ENCODE assay signal across 8 mouse cellular contexts in the genomic region with DNA sequence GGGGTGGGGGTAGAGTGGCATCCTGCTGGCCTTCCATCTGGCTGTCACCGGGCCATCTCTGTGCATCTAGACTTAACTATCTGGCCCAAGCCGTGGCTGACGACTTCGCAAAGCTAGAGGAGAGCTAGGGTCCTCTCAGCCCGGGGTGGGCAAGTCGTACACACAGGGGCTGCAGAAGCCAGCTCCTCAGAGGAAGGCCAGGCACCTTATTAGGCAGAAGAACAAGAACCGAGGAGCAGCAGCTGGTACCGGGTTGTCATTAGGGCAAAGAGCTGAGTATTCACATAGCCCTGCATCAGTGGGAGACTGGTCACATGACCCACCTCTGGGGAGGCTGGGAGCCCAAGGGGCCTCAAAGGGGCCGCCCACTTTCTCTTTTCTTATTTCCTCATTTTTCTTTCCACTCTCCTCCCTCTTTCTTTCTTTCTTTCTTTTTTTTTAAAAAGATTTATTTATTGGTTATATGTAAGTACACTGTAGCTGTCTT. TPM values are rescaled to one million over a fixed set of nuclear protein-coding genes. Genes with fewer than 3 reads are reported as not detected.
DNase-seq lines count a peak whose midpoint lies in the region; ATAC-seq lines count a peak whose summit lies in the region.

No protein-coding gene starts in this region.

- H3K4me1 ChIP-seq in liver, embryonic 11.5 days (replicated peaks; ENCODE audit: control insufficient read depth, insufficient read depth, low read length) = peaks cover 5% of the 10 kb centered on the region; the same call in 1 of the 2 replicates
- H3K4me1 ChIP-seq in embryonic facial prominence, embryonic 14.5 days (ENCODE audit: control insufficient read depth, insufficient read depth, low read length) = no peaks in the 10 kb centered on the region
- peaks cover 8% of the 10 kb centered on the region; the same call in 1 of the 2 replicates for H3K4me1 ChIP-seq in intestine, embryonic 16.5 days (ENCODE audit: control insufficient read depth, insufficient read depth, low read length)
- peaks cover 17% of the 10 kb centered on the region for H3K4me1 ChIP-seq in neural tube, embryonic 15.5 days

- H3K36me3 ChIP-seq in liver, embryonic 11.5 days (ENCODE audit: control insufficient read depth, insufficient read depth, low read length) = no peaks in the 10 kb centered on the region
- H3K36me3 ChIP-seq in embryonic facial prominence, embryonic 14.5 days (ENCODE audit: control insufficient read depth, insufficient read depth, low read length) = no peaks in the 10 kb centered on the region
- no peaks in the 10 kb centered on the region for H3K36me3 ChIP-seq in intestine, embryonic 16.5 days (ENCODE audit: control insufficient read depth, insufficient read depth, low read length)
- no peaks in the 10 kb centered on the region for H3K36me3 ChIP-seq in neural tube, embryonic 15.5 days

- H3K9me3 ChIP-seq in liver, embryonic 11.5 days (ENCODE audit: control insufficient read depth, low read length) = no peaks in the 10 kb centered on the region
- H3K9me3 ChIP-seq in embryonic facial prominence, embryonic 14.5 days (ENCODE audit: control insufficient read depth, low read length) = no peaks in the 10 kb centered on the region
- no peaks in the 10 kb centered on the region for H3K9me3 ChIP-seq in intestine, embryonic 16.5 days (ENCODE audit: control insufficient read depth, low read length)
- no peaks in the 10 kb centered on the region for H3K9me3 ChIP-seq in neural tube, embryonic 15.5 days (replicated peaks)

- ATAC-seq in liver, embryonic 11.5 days (replicated peaks; ENCODE audit: low FRiP score) = no peak
- peak; percentile 45; the same call in 1 of the 2 replicates for ATAC-seq in embryonic facial prominence, embryonic 14.5 days (ENCODE audit: low read depth)
- 0 out of 2 replicates have a peak, but pooled peaks have one; percentile 21 for ATAC-seq in intestine, embryonic 16.5 days
- peak; percentile 25; the same call in 1 of the 2 replicates for ATAC-seq in neural tube, embryonic 15.5 days (ENCODE audit: low FRiP score)

- no peak for DNase-seq in liver, embryonic 11.5 days (ENCODE audit: low spot score)
- DNase-seq in liver = no peak
- DNase-seq in embryonic facial prominence, embryonic 14.5 days (ENCODE audit: low spot score) = peak; percentile 23
- DNase-seq in urinary bladder, adult 18-20 months (ENCODE audit: low spot score in 2 of 2) = no peak
- DNase-seq in adipocyte (ENCODE audit: low spot score) = no peak
- DNase-seq in right cerebral cortex, postnatal 4 days = no peak

- H3K9ac ChIP-seq in liver, embryonic 11.5 days (ENCODE audit: low read depth, low read length) = no peak overlapping the region
- peak overlapping the region; percentile 12; the same call in 1 of the 2 replicates for H3K9ac ChIP-seq in embryonic facial prominence, embryonic 14.5 days (ENCODE audit: low read depth, low read length)
- H3K9ac ChIP-seq in intestine, embryonic 16.5 days (ENCODE audit: low read depth, low read length) = no peak overlapping the region; the same call in 1 of the 2 replicates
- H3K9ac ChIP-seq in neural tube, embryonic 15.5 days (replicated peaks) = 0 out of 2 replicates have a peak overlapping the region, but pooled peaks have one; percentile 23

- H3K4me3 ChIP-seq in liver, embryonic 11.5 days (ENCODE audit: low read depth, low read length) = no peak overlapping the region
- H3K4me3 ChIP-seq in embryonic facial prominence, embryonic 14.5 days (ENCODE audit: low read depth, low read length) = 0 out of 2 replicates have a peak overlapping the region, but pooled peaks have one; percentile 4
- peak overlapping the region; percentile 9 for H3K4me3 ChIP-seq in intestine, embryonic 16.5 days (ENCODE audit: low read length)
- no peak overlapping the region for H3K4me3 ChIP-seq in neural tube, embryonic 15.5 days (replicated peaks)

- H3K27ac ChIP-seq in liver, embryonic 11.5 days (ENCODE audit: low read depth, low read length) = no peak overlapping the region; the same call in 1 of the 2 replicates
- H3K27ac ChIP-seq in embryonic facial prominence, embryonic 14.5 days (replicated peaks; ENCODE audit: low read depth, low read length) = no peak overlapping the region
- H3K27ac ChIP-seq in intestine, embryonic 16.5 days (ENCODE audit: low read length) = no peak overlapping the region
- H3K27ac ChIP-seq in neural tube, embryonic 15.5 days (replicated peaks) = peak overlapping the region; percentile 80

- 0 out of 2 replicates have a peak, but pooled peaks cover 3% of the 10 kb centered on the region for H3K27me3 ChIP-seq in liver, embryonic 11.5 days (replicated peaks; ENCODE audit: control insufficient read depth, insufficient read depth, low read length)
- H3K27me3 ChIP-seq in embryonic facial prominence, embryonic 14.5 days (replicated peaks; ENCODE audit: control insufficient read depth, insufficient read depth, low read length) = no peaks in the 10 kb centered on the region
- H3K27me3 ChIP-seq in intestine, embryonic 16.5 days (replicated peaks; ENCODE audit: control insufficient read depth, insufficient read depth, low read length) = no peaks in the 10 kb centered on the region
- H3K27me3 ChIP-seq in neural tube, embryonic 15.5 days (replicated peaks) = no peaks in the 10 kb centered on the region

- H3K4me2 ChIP-seq in liver, embryonic 11.5 days = peak overlapping the region; percentile 45
- H3K4me2 ChIP-seq in embryonic facial prominence, embryonic 14.5 days (ENCODE audit: low read depth, low read length) = peak overlapping the region; percentile 41
- H3K4me2 ChIP-seq in intestine, embryonic 16.5 days (ENCODE audit: low read depth, low read length) = peak overlapping the region; percentile 33
- peak overlapping the region; percentile 48 for H3K4me2 ChIP-seq in neural tube, embryonic 15.5 days

- 11% methylated on average over 9 of the region's 9 CpGs for WGBS in liver, embryonic 11.5 days
- WGBS in embryonic facial prominence, embryonic 14.5 days = 14% methylated on average over 5 of the region's 9 CpGs
- WGBS in intestine, embryonic 16.5 days = 9% methylated on average over 9 of the region's 9 CpGs
- WGBS in neural tube, embryonic 15.5 days = 8% methylated on average over 9 of the region's 9 CpGs

RNA-seq across cellular contexts. Expression of gene Jph3, which starts 30.8 kb away (rescaled TPM):
- 0.49 and 0.64 TPM in 2 replicates for polyA plus RNA-seq in liver, embryonic 11.5 days (2014; fragmentation: Nextera tagmentation; extraction: Ambion mirVana)
- 4.0 and 4.9 TPM in 2 replicates for polyA plus RNA-seq in embryonic facial prominence, embryonic 14.5 days (2014; fragmentation: Nextera tagmentation; extraction: Ambion mirVana)
- polyA plus RNA-seq in intestine, embryonic 16.5 days (2015; fragmentation: Nextera tagmentation; extraction: Ambion mirVana) = 2.8 and 3.3 TPM in 2 replicates
- polyA plus RNA-seq in neural tube, embryonic 15.5 days (2015; fragmentation: Nextera tagmentation; extraction: Ambion mirVana) = 107 and 133 TPM in 2 replicates

RNA-seq across cellular contexts. Expression of gene Zcchc14, which starts 46.0 kb away (rescaled TPM):
- 6.2 and 7.3 TPM in 2 replicates for polyA plus RNA-seq in liver, embryonic 11.5 days (2014; fragmentation: Nextera tagmentation; extraction: Ambion mirVana)
- polyA plus RNA-seq in embryonic facial prominence, embryonic 14.5 days (2014; fragmentation: Nextera tagmentation; extraction: Ambion mirVana) = 21.3 and 23.0 TPM in 2 replicates
- polyA plus RNA-seq in intestine, embryonic 16.5 days (2015; fragmentation: Nextera tagmentation; extraction: Ambion mirVana) = 7.7 and 9.5 TPM in 2 replicates
- polyA plus RNA-seq in neural tube, embryonic 15.5 days (2015; fragmentation: Nextera tagmentation; extraction: Ambion mirVana) = 16.7 and 21.3 TPM in 2 replicates

Comparison
In these comparisons a context has a peak if more than half of its experiments do, and no peak if none do; other contexts are left out.
1. H3K4me3 ChIP-seq: peak in embryonic facial prominence, embryonic 14.5 days (single experiment) and intestine, embryonic 16.5 days (single experiment); none in liver, embryonic 11.5 days (single experiment) and neural tube, embryonic 15.5 days (single experiment).
2. H3K9ac ChIP-seq: peak in embryonic facial prominence, embryonic 14.5 days (single experiment) and neural tube, embryonic 15.5 days (single experiment); none in liver, embryonic 11.5 days (single experiment) and intestine, embryonic 16.5 days (single experiment).
3. RNA of gene Jph3, which starts 30.8 kb away (polyA plus RNA-seq): 107 to 133 TPM in neural tube, embryonic 15.5 days; 4.0 to 4.9 TPM in embryonic facial prominence, embryonic 14.5 days, 2.8 to 3.3 TPM in intestine, embryonic 16.5 days and 0.49 to 0.64 TPM in liver, embryonic 11.5 days; every median in the first group is over 10 times any median in the second.
4. Peak in every context shown above with its lines, with median percentiles within 50 percentile points of each other: H3K4me2 ChIP-seq.